Mouse (Mus musculus) brain, embryonic 14.5 days (tissue): ENCODE measurements around the gene Krtcap3. TPM values are rescaled to one million over a fixed set of nuclear protein-coding genes. Genes with fewer than 3 reads are reported as not detected.

Experiments used
- DNase-seq: peaks from one replicate; pipeline ENCODE4 v3.0.0-alpha.2; 2011; ENCODE audit warnings: low read depth
- CTCF ChIP-seq: fragments of 200-500 bp; IDR thresholded peaks from 2 replicates; pipeline ENCODE4 v1.5.1; 2012; ENCODE audit warnings: inconsistent platforms, mild to moderate bottlenecking, moderate library complexity, borderline replicate concordance; ENCODE audit not compliant: insufficient read depth, insufficient read length; ENCODE audit errors: extremely low read depth
- POLR2A ChIP-seq: fragments of 200-500 bp; IDR thresholded peaks from 2 replicates; pipeline ENCODE4 v1.6.1; 2012; ENCODE audit warnings: mild to moderate bottlenecking, inconsistent platforms, borderline replicate concordance; ENCODE audit not compliant: poor library complexity, insufficient read depth, insufficient read length, severe bottlenecking; ENCODE audit errors: extremely low read depth
- polyA plus RNA-seq: library from polyadenylated mRNA; depleted of rRNA; stranded (reverse); fragments of >200 nt; gene quantifications from 2 replicates; pipeline ENCODE4 v1.2.3, GENCODE M21; 2012

Krtcap3 gene
- polyA plus RNA-seq, 1 experiment: 3.4 TPM

DNA sequence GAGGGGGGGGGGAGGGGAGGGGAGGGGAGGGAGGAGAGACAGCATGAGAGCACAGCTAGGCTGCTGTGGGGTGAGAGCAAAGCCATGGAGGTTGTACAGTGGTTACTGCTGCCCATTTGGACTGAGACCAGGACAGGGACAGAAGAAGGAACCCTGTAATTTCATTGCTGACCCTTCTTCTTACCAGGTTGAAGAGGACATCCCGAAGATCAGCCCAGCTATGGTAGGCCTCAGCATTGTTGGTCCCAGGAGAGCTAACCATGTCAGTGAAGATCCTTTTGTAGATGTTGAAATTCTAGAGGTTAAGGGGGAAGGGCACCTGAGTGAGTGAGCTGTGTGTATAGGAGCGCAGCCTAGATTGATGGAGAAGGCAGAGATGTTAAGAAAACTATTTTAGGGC is 3.9 kb downstream of the Krtcap3 start:
- no peak for TF ChIP-seq CTCF
- no peak for TF ChIP-seq POLR2A
- DNase-seq: no peak

DNA sequence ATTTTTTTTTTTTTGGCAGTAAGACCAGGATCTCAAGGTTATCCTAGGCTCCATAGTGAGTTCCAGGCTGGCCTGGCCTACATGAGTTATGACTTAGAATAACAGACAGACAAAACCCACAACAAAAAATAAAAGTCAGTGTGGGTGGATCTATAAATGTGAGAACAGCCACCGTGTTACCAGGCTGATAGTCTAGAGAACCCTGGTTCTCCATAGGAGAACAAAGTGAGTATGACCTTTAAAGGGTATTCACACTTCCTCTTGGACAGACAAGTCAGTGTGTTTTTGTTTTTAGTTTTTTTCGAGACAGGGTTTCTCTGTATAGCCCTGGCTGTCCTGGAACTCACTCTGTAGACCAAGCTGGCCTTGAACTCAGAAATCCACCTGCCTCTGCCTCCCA is 4.5 kb downstream of the Krtcap3 start:
- TF ChIP-seq POLR2A: no peak
- TF ChIP-seq CTCF: no peak
- no peak for DNase-seq

DNA sequence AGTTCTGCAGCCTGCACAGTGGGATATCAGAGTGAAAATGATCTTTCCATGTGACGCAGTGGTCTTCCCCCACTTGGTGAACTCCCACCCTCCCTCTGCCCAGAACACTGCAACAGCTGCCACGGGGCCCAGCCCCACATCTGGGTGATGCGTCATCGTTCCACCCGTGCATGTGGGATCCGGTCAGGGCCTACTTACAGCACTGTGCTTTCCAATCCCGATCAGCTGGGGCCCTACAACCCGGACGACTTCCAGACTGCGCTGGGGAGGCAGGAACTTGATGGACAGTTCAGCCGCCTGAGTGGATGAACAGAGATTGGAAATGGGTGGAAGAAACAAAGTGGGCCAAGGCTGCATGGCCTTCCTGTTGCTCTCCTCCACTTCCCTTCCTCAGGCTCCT is 6.1 kb downstream of the Krtcap3 start:
- TF ChIP-seq POLR2A (no peak), CTCF (no peak)
- DNase-seq: no peak

DNA sequence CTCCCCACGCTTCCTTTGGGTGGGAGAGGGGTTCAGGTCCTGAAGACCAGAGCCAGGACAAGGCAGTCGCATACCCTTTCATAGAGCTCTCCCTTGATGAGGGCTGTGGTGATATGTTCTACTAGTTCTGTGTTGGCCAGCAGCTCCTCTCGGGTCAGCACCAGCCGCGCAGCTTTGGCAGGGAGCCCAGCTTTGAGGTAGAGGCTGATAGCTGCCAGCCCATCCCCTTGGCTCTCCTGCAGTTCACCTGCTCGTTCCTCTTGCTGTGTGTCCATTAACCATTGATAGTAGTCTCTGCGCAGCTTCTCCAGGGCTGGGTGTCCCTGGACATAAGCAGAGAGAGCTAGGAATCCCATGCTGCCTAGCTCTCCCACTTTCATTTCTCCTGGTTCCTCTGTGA is 14.6 kb downstream of the Krtcap3 start:
- no peak for DNase-seq
- TF ChIP-seq POLR2A: no peak
- TF ChIP-seq CTCF: no peak

DNA sequence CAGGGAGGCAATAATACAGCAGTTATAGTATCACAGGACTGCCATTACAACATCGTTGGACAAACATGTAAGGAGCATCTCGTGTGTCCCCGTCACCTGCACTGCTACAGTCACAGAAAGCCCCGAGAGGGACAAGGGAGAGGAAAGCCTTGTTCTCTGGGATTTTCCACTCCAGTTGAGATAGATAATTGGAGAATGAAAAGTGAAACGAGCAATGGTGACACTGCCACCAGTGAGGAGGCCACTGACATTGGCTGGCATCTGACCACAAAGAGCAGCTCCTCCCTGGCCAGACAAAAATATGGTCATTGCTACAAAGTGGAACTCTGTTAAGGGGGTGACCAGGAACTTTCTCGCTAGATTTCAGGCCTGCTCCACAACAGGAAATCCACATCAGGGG is 16.2 kb downstream of the Krtcap3 start:
- TF ChIP-seq POLR2A: no peak
- TF ChIP-seq CTCF: no peak
- no peak for DNase-seq

DNA sequence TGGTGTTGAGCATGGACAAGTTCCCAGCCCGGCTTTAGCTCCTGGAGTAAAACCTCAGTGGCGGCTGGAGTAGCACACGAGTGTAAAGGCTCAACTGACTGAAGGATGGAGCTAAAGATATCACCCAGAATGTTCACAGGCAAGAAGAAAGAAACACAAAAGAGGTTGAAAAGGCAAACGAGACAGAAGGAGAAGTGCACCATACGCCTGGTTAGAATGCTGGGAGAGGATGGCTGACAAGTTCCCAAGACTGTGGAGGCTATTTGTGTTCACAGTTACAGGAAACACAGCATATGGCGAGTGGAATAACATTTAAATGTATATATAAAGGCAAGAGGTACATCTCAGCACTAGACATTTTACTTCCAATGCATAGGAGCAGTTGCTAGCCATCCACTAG is 21.5 kb downstream of the Krtcap3 start:
- TF ChIP-seq POLR2A (no peak), CTCF (no peak)
- DNase-seq: no peak

DNA sequence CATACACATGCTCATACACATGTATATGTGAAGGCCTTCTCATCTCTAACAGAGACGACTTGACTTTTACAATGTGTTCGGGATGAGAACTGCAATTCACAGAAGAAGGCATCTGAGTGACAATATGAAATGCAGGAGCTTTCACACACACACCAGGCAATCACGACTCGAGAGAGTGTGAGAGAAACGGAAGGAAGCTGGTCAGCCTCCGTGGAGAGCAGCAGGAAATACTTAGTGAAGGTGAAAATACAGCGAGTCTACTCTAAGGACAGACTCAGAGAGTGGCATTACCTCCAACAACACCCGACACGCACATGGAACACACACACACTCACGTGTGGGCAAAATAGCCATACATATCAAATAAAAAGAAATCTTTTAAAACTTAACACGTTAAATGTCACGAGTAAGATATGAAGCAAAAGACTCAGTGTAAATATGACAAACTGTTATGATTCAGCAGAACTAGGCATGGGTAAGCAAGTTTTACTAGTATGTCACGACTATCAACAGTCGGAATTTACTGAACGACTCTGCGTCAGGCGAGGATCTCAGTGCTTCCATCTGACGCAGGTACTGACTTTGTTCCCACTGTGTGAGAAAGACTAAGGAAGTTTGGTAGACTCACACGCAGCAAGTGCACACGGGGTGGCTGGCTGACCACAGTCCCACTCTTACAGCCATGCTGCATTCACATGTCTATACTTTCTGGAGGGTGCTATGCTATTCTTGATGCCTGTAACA is 27.9 kb downstream of the Krtcap3 start:
- DNase-seq: no peak
- TF ChIP-seq POLR2A (no peak), CTCF (no peak)

DNA sequence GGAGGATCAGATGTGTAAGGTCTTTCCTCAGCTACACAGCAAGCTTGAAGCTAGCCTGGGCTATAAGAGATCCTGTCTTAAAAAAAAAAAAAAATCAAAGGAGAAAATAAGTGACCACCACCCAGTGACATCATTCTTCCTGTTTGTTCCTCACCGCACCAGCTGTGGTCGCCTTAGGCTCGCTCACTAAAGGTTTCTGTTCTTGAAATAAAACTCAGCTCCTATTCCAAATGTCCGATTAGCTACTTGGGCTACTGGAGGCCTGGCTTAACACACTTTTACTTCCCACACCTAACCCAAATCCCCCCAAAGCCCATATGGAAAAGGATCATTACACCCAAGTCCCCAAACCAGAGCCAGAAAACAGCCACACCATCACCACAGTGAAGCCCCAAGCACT is 36.7 kb downstream of the Krtcap3 start:
- TF ChIP-seq POLR2A (no peak), CTCF (no peak)
- DNase-seq: no peak

DNA sequence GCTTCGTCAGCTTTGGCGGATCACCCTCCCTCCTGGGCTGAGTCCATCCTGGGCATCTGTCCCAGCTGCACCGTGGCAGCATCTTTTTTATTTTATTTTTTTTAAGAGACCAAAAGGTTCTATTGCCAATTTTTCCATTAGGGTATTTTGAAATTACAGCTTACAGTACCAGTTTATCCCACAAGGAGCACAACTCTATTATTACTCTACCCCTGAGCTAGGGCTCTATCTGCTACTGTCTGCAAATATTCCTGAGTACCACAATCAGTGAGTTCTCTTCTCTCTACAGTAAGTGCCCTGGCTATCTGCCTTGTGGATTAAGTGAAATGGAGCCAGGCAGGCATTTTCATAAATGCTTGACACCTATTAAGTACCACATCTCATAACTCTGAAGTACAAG is 37.2 kb downstream of the Krtcap3 start:
- no peak for DNase-seq
- no peak for TF ChIP-seq CTCF
- TF ChIP-seq POLR2A: no peak

DNA sequence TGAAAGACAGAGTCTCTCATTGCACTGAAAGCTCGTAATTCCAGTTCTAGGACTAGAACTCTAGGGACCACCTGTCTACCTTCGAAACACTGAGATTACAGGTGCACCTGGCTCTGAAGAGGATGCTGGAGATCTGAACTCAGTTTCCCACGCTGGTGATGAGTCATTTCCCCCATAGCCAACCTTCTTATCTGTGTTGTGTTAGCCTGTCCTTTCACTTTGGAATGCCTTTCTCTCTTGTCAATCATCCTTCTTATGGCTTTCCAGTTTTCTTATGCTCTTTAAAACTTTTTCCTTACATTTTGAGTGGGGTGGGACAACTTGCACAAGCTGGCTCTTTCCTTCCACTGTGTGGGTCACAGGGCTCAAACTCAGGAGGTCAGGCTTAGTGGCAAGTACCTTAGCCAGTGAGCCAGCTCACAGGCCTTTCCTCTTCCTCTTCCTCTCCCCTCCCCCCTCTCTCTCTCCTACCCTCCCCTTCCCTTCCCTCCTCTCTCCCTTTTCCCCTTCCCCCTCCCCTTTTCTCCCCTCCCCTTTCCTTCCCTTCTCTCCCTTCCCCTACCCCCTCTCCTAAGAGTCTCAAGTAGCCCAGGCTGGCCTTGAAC is 38.2 kb downstream of the Krtcap3 start:
- no peak for DNase-seq
- no peak for TF ChIP-seq CTCF
- TF ChIP-seq POLR2A: no peak

DNA sequence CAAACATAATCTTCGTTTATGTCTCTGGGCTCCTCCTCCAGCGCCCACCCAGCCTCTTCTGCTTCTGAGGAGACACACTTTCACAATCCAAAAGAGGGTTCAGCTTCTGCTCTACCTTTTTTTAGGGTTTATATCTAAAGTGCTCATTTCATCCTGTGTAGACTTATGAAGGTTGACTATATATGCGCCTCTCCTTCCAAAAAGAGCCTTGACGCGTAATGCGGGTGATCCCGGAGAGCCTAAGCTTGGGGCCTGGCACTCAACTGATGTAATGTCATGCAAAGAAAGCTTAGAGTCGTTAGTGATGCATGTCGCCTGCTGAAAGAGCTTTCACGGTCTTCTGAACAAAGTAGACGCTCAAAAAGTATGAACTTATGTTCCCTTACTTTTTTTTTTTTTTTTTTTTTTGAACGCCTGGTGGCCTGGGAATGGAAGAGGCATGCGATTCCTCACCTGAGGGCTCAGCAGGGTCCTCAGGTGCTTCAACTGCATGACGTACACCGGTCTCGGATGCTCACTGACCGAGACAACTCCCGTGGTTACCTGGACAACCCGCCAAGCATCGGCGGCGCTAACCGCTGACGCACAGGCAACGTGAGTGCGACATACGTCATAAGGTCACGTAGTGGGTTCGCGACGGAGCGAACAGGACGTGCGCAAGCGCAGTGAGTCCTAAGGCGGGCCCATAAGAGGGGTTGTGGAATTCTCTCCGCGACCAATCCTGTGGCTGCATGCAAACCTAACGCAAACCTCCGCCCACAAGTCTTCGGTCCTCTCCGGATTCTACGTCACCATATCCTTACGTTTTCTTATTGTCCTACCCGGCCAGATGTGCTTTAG is 39.2 kb downstream of the Krtcap3 start, which contains the start of gene Ift172:
TSS of gene Ift172 (minus strand) at position 596 of the 840 bp plus-strand sequence.
- no peak for TF ChIP-seq CTCF
- TF ChIP-seq POLR2A: no peak
- peak; percentile 99 for DNase-seq
